Mouse (Mus musculus): ENCODE measurements around the gene Nedd9.

Nedd9 gene

DNA sequence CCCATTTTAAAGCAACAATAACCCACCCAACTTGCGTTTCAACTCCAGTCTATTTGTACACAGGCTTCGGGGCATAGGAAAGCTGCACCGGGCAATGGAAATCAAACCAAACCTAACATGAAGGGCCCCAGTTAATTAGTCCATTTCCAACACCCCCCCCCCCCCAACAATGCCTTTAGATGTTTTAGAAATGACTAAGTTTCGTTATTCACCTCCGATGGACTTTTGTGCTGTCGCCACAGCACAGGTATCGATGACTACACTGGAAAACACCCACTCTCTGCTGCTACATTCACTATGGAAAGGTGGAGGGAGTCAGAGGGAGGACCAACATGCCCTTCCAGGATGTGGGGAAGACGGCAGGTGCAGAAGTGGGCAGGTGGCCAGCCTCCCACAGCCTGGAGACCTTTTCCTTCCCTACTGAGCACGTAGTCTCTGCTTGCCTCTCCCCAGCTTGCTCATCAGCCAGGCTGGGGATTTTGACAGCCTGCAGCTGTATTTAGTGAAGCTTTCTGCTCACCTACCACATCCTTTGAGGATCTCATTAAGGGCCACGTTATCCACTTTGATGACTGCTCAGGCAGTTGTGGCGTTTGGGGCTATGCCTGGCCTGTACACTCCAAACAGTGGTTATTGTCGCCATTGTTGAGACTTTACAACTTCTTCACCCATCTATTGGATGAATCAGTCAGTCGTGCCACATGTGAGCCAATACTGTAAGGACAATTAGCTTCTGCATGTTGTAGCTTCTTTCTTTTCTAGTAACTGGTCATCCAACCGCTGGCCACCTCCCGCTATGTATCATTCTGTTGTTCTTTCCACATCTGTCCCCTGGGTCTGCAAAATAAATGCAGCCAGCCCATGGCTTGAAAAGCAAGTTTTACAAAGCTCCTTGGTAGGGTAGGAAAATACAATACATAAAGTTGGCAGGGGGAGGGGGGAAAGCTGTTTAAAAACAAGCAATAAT is 33.7 kb downstream of the Nedd9 start:
- DNase-seq: no peak

DNA sequence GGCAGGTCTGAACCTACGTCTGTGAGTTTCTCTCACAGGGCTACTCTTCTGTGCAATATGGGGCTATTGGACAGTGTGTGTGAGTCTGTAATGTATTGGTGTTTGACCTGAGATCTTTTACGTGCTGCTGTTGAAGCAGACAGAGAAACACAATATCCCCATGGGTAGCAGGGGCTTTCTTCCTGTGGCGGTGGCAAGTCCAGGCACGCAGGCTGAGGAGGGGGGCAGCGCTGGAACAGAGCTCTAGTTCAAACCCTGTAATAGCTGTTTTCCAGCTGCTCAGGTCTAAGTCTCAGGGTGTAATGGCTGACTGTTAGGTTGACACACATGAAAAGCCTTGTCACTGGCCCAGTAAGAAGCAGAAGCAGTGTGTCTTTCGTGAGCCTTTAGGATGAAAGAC is 36.3 kb downstream of the Nedd9 start:
- DNase-seq: no peak

DNA sequence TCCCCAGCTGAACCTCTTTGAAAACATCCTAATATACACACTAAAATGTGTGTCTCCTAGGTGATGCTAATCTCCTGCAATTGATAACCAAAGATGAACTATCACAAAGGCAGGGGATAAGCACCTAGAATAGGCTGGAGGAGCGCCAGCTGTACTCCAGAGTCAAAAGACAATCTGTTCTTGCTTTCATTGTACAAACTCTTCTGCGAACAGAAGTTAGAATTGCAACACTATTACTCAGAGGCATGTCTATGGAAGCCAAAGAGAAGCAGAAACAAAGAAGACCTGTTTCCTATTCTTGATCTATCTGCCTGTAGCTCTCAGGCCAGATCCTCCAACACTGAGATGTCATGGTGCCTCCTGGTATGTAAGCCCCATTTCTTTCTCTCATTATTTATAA is 38.0 kb downstream of the Nedd9 start:
- no peak for DNase-seq

DNA sequence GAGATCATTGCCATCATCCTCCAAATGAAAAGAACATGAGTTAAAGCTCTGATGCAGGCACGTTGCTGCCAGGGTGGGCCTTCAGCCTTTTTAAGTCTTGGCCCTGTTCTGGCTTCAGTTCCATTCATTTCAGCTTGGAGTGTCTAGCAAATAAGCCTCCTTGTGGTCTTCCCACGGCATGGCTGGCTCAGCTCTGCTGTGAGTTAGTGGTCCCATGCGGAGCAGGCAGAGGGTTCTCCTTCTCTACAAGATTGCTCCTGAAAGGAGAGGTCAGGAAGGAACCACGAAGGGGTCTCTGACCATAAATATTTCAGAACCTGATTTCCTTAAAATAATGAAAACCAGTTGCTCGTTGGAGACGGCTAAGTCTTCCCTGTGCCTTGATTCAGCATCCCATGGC is 40.0 kb downstream of the Nedd9 start:
- peak; percentile 34 to 40 for DNase-seq

DNA sequence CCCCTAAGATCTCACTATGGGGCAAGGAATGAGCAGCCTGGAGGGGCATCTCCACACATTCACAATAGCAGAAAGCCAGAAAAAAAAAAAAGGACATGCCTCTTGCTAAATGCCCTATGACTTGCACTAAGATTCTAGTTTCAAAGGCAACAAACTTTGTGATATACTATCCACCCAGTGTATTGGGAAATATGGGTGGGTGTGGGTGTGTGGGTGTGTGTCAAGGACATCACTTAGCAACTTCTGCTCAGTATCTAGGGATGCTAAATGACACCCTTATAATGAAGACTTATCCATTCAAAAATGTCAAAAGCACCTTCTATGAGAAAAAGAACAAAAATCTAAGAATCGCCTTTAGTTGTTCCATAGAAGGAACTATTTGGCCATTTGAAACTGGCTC is 40.6 kb downstream of the Nedd9 start:
- DNase-seq: no peak

DNA sequence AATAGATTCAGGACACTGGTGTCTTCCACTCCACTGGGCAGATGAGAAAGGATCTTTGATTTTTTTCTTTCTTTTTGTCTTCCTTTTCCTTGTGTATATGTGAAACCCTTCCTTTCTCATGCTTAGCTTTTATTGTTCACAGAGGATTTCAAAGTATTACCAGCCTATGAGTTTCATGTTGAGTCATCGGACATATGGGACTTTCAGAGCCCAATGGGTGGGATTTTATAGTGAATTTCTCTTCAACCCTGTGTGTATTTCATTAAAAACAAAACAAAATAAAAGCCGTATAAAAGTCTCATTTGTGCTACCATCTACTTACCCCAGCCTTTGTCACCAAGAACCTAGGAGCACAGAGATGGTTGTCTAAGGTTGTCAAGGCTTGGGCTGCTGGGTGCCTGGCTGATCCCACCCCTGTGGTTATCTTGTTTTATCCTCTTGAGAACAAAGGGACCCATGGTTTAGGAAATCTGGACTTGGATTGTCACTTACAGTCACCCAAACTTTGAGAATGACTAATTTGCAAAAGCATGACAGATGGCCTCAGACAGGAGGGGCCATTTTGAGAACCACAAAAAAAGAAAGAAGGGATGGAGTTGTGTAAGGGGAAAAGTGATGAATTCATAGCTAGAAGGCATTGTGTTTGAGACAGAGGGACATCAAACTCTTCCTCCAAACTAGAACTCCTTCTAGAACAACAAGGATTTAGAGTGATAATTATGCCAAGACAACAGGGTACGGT is 41.9 kb downstream of the Nedd9 start:
- DNase-seq: no peak

DNA sequence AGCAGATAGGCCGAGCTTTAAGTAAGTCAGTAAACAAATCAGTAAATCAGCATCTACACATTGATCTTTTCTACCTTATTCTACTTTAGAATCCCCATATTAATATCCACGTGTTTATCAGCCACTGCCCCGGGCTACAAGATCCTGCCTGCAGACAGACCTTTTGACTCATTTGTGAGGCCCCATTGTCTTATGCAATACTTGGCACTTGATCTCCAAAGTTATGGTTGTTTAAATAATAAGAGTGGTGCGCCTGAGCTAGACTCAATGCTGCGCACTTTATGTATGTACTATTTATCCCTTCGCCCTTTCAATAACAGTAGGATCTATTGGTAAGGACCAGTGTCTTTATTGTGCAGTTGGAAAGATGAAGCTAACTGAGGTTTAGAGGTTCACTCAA is 42.9 kb downstream of the Nedd9 start:
- DNase-seq: no peak

DNA sequence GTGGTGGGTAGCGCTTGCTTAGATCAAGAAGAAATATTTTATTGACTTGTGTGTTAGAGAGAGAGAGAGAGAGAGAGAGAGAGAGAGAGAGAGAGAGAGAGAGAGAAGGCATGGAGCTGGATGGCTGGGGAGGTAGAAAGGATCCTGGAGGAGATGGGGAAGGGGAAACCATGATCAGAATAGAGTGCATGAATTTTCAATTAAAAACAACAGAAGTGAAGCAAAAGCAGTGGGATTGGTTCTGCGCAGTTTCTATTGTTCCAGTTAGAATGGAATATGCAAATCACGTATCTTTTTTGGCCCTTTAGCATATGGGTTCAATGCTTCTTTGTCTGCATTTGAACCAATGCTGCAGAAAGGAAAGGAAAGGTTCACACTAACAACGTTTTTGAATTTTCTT is 45.0 kb downstream of the Nedd9 start:
- no peak for DNase-seq

DNA sequence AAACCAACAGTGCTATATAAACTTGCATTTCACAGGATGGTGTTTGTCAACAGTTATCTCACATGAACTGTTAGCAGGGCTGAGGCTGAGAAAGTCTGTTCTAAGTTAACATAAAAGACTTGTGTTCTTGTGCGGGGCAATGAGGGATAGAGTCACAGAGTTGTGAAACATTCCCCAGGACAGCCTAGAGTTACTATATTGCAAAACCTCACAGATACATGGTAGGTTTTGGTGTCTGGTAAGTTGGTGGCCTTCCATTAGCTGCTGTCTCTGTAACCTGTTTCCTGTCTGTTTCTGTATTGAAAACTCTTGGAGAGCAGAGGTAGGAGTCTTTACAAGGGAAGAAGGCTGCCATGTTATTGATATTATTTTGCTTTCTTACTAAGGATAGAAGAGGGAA is 47.0 kb downstream of the Nedd9 start:
- DNase-seq: no peak

DNA sequence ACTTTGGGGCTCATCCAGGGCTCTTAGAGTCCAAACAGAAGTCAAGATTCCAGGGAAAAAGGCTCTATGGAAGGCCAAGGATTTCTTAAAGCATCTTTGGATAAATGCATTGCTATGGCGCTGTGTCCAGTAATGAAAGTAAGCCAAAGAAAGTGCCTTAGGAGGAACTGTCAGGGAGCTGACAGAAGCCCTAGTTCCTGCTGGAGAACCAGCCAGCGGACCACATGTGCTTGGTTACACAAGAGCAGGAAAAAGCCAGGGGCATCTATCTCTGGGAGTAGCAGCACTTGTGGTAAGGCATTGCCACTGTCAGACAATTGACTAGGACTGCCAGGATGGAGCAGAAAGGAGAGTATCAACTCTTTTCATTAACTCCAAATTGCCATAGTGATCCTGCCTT is 49.8 kb downstream of the Nedd9 start:
- no peak for DNase-seq

DNA sequence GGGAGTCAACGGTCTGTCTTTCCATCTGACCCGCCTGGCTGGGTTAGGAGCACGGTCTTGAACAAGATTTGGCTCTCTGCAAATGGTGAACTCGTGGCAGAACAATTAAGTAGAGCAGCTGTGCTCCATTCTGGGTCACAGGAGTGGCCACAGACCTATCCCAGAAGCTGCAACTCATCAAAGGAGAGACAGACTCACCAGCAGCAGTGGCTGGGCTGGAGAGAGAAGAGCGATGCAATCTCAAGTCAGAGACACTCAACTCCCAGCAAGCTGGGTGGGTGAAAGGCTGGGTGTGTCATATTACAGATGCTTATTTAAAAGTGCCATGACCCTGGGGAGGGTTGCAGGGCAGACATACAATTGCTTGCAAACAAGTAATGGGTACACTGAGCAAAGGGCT is 50.4 kb downstream of the Nedd9 start:
- DNase-seq: peak; percentile 10 to 19

DNA sequence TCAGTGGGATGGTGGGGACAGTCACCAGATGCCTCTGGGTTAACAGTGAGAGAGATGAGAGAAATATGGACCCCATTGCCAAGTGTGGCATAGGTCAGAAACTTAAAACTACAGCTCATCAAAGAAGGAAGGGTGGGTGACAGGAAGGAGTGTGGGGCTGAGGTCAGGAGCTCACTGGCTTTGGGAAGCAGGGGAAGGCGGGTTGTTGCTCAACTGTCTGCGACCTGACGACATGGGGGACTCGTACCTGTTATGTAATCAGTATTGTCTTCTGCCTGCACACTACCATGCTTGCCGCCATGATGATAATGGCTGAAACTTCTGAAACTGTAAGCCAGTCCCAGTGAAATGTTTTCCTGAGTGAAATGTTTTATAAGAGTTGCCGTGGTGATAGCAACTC is 54.0 kb downstream of the Nedd9 start:
- no peak for DNase-seq

DNA sequence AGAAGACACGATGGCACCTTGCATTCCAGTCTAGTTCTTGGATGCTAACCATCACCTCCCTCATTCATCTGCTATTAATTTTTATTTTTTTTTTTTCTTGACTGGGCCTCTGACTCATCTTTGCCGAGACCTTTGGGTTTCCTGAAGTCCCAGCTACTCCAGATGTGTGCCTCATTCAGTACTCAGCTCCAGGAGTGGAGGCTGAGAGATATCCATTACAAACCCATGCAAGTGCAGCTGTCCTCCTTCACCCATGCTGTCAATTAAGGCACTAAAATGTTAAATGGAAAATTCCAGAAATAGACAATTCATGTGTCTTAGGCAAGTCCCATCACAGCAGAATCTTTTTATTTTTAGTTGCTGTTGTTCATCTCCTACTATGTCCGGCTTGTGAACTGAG is 55.4 kb downstream of the Nedd9 start:
- no peak for DNase-seq

DNA sequence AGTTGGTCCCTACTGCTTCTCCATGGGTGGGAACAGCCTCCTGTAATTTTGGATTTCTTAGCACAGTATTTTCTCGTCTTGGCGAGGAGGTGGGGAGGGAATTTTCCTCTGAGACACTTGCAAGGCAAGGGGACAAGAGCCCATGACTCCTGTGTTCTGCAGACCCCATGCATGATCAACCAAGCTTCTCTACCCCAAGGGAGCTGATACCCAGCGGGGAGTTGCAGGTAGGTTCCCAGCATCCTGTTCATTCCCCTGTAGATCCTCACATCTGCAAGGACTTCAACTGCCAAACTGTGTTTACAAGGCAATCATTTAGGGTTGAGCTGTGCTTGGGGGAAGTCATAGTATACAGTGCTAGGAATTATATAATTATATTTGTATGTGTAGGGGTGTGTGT is 60.1 kb downstream of the Nedd9 start:
- no peak for DNase-seq

DNA sequence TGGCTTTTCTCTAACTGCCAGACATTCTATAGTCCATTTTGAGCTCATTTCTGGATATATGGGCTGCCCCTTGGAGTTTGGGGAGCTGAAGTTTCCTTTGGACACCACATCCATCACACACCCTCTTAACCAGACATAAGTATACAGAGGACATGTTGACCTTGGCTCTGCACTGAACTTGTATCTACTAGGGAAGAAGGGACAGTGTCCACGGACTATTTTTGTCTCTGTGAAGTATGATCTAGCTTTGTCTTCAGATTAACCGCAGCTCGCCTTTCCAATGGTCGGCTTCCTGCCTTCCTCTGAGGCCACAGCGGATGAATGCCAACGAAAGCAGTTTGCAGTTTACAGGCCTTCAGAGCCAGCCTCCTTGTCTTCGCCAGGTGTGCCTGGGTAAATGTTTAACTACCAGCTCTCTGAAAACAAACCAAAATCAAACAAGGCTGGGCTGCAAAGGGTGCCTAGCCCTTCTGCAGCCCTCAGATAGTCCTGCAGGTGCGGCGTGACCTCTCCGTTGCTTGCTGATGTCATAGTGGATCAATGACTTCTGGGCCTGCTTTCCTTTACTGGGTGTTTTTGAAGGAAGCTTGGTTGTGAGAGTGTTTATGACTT is 63.6 kb downstream of the Nedd9 start:
- DNase-seq: peak; percentile 42 to 50

DNA sequence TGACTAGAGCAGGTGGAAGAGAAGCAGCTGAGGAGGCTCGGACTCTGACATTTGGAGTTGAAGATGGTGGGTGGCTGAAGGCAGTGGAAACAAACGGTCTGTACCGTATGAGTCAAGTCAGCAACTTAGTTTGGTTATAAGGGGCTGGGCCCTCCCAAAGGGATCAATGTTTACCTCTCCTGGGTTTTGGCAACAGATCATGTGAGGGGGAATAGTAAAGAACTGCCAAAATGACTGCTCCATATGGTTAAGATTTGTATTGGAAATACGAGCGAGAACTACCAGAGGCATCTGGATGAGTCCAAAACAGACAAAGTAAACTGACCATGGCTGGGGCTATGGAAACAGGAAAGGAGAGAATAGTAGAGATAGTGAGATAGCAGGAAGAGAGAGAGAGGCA is 64.6 kb downstream of the Nedd9 start:
- DNase-seq: no peak

DNA sequence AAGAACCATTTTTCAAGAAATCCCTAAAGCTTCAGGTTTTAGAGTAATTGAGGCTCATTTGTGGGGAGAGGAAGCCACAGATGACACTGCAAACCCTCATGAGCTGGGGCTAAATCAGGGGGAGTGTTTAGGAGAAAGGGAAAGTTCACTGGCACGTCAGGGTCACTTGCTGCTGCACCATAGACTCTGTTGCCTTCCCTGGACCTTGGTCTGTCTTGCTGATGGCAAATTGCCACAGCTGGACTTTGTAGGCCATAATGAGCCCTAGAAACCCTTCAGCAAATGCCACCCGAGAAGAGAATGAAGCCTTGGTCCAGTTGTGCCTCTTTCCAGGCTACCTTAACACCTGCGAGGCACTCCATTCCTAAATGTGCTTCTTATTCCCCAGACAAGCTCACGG is 66.8 kb downstream of the Nedd9 start:
- no peak for DNase-seq

DNA sequence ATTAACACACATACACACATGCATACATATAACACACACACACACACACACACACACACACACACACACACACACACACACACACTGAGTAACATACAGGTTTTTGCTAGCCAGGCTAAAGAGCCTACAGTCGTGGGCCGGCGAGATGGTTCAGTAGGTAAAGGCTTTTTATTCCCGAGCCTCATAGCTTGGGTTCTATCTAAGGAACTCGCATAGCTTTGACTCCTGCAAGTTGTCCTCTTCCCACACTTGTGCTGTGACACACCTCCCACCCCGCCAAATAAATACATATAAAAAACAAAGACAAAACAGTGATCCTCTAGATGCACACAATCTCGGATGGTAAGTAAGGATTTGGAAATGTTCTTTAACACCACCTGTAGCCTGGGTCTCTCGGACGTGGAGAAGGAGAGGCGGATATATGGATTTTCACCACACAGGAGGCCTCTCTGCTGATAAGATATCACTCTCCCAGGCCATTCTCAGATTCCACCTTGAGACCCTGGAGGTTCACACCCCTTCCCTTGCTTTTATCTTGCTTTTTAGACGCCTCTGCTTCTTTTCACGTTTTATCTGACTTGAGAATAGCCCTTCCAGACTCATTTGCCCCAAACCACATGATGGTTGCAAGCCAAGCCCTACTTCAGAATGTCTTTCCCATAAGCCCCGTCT is 68.8 kb downstream of the Nedd9 start:
- DNase-seq: no peak

DNA sequence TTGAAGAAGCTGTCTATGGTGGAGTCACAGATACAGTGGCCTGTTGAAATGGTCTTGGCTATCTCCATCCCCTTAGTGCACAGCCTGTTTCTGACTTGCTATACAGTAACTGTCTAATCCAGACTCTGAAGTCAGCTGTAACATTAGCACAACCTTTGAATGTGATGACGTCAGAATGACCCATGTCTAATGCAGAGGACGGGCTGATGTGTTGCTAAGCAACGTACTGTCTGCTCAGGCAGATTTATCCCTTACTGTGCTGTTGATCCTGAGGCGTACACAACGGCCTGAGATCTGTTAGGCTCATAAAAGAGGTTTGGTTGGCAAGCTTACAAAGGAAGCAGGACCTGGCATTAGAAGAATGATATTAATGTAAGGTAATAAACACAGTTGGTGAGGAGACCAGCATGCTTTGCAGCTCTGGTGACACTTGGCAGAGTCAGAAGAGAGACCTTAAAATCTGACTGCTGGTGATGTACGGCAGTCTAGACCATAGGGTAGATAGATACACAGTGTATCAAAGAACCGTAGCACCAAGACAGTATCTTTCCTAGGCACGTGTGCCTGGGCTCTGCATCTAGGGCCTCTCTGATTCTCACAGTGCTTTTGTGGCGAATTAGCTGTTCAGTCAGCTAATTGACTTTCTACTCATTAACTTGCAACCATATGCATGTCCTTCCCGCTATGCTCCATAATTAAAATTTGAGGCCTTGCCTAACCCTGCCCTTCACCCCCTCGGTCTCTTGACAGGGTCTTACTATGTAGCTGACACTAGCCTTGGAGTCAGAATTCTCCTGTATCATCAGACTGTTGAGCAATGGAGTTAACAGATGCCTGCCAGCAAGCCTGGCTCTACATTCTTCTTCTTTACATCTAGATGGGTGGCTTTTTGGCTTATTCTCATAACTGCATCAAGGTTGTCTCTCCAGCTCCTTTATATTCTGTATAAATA is 70.8 kb downstream of the Nedd9 start:
- DNase-seq: no peak

DNA sequence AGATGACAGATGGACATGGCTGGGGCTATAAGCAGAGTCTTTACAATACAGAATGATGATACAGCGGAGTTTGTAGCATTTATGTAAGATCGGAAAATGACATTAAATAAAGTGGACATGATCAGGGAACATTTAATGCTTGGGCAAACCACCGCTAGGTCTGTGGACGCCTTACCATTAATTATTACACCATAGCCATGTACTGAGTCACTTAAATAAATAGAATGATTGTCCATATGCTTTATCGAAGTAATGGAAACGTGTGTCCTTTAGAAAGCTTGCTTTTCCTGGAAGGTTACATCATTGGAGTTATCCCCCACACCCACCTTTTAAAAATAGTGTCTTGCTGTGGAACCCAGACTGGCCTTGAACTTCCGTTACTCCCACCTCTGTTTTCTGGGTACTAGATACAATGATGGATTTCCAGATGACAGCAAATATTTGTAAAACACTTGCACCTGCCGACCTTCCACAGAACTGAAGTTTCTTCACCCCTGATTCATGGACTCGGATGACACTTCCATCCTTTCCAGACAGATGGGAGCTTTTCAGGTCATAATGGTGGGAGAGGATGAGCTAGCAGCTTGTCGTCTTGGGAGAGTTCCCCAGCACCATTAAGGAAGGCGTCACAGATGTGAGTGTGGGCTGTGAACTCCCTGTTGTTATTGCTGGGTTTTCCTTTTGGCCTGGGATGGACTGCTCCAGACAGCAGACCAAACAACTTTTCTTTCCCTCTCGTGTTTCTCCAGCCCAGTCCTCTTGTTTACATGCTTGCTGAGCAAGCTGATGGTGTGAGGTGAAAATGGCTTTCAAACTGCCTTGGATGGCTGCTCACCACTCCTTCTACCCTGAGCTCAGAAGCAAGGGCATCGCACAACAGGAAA is 76.7 kb downstream of the Nedd9 start:
- DNase-seq: no peak

DNA sequence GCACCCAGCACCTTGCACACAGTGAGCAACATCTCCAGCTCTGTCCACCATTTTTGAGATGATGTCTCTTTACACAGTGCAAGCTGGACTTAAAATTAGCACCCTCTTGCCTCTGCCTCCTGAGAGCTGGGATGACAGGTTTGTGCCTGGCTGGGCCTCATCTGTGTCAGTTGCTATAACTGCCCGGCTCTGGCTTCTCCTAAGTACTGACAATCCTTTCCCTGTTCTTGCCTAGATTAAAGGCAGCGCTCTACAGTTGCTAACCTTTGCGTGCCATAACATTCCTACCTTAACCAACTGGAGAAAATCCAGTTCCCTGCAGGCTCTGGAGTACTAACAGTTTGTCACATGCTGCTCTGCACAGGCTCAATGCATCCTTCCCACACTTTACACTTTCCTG is 77.9 kb downstream of the Nedd9 start:
- no peak for DNase-seq
